8 mouse cellular contexts compared by ENCODE assay signal in genomic region chr14:36652982-36653557, GRCm38 (mm10).
DNase-seq lines count a peak whose midpoint lies in the region; ATAC-seq lines count a peak whose summit lies in the region.

No protein-coding gene starts in this region.

- H3K4me2 ChIP-seq in forebrain, embryonic 13.5 days = no peak overlapping the region

- no peak overlapping the region for H3K9ac ChIP-seq in forebrain, embryonic 13.5 days

- WGBS in forebrain, embryonic 13.5 days = 3% methylated on average over 6 of the region's 6 CpGs

- H3K36me3 ChIP-seq in forebrain, embryonic 13.5 days (ENCODE audit: poor library complexity, severe bottlenecking) = no peaks in the 10 kb centered on the region

- H3K27ac ChIP-seq in forebrain, embryonic 13.5 days = peak overlapping the region; percentile 41; the same call in 1 of the 2 replicates

- peak; percentile 40; the same call in 1 of the 2 replicates for ATAC-seq in cerebellum, adult (ENCODE audit: insufficient number of reproducible peaks, low FRiP score, low TSS enrichment)
- peak; percentile 90 for ATAC-seq in forebrain, embryonic 13.5 days
- ATAC-seq in erythroblast, adult 5-6 weeks (replicated peaks; ENCODE audit: low FRiP score, poor library complexity, severe bottlenecking) = no peak

- no peak overlapping the region for H3K4me3 ChIP-seq in forebrain, embryonic 13.5 days

- H3K27me3 ChIP-seq in forebrain, embryonic 13.5 days = no peaks in the 10 kb centered on the region

- peaks cover 10% of the 10 kb centered on the region for H3K4me1 ChIP-seq in forebrain, embryonic 13.5 days

- no peaks in the 10 kb centered on the region for H3K9me3 ChIP-seq in forebrain, embryonic 13.5 days (replicated peaks)

- DNase-seq in cerebellum, adult 11 months = no peak
- peak; percentile 85 for DNase-seq in Muller cell, postnatal 12 days (ENCODE audit: inconsistent ontology term)
- peak; percentile 19 for DNase-seq in mesoderm, embryonic 11.5 days (ENCODE audit: low read depth, low spot score)
- no peak for DNase-seq in spleen, postnatal 10 days (ENCODE audit: low spot score in 2 of 2)
- DNase-seq in urinary bladder, postnatal 25 days (ENCODE audit: low spot score) = no peak

Comparison
In these comparisons a context has a peak if more than half of its experiments do, and no peak if none do; other contexts are left out.
1. DNase-seq: peak in Muller cell, postnatal 12 days (single experiment) and mesoderm, embryonic 11.5 days (single experiment); none in cerebellum, adult 11 months (single experiment), spleen, postnatal 10 days (0 of 2) and urinary bladder, postnatal 25 days (single experiment).